Mouse (Mus musculus) frontal cortex, postnatal 10 days (tissue): ENCODE measurements around the gene Mdm2.

ENCODE experiments used
- DNase-seq, 2 experiments: peaks; one replicate each; pipeline ENCODE4 v3.0.0; 2022; ENCODE audit warnings: low spot score in 2 of 2, mixed read lengths in 1 of 2

Mdm2 gene

GRCm38 (mm10) chr10:117670092-117670491 is 40.5 kb downstream of the Mdm2 start:
- no peak for DNase-seq

DNA sequence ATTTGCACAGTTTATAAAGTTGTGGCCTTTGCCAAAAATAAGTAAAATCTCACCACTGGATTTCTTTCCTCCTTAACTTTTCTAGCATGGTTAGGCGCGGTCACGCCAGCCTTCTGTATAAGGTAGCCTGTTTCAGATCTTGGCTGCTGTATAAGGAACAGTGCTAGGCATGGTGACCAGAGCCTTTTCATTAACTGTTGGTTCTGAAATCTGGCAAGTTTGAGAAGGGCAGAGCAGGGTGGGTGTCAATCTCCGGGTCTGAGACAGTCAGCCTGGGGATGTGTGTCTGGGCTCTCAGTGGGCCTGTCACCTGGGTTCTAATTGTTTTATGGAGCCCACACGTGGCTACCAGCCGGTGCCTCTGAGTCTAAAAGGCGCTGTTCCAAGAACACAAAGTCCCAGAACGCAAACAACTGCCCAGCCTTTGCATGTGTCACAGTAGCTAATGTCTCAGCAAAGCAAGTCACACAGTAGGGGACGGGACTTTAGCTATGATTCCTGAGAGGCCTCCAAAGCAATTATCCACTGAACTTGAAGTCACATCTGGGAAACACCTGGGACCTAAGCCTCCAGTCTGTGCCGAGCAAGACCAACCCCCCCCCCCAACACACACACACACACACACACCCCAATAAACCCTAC is 41.0 kb downstream of the Mdm2 start:
- DNase-seq, result no peak

DNA sequence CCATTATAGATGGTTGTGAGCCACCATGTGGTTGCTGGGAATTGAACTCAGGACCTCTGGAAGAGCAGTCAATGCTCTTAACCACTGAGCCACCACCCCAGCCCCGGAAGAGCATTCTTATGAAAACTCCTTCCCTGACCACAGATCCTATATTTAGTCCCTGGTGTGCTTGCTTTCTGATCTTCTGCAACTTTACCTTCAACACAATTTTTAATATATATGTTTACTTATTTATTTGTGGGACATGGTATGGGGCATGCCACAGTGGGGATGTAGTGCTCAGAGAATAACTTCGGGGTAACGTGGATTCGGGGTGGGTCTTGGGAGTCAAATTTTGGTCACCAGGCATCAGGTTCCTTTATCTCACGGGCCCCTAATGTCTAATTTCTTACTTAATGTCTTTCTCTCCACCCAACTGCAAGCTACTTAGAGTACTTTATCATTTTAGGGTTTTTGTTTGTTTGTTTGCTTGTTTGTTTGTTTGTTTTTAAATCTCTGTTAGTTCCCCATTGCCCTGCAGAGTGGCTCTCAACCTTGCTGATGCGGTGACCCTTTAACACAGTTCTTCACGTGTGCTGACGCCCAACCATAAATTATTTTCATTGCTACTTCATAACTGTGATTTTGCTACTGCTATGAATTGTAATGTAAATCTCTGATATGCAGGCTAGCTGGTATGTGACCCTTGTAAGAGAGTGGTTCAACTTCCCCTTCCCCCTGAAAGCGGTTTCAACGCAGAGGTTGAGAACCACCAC is 41.8 kb downstream of the Mdm2 start:
- DNase-seq, result no peak

DNA sequence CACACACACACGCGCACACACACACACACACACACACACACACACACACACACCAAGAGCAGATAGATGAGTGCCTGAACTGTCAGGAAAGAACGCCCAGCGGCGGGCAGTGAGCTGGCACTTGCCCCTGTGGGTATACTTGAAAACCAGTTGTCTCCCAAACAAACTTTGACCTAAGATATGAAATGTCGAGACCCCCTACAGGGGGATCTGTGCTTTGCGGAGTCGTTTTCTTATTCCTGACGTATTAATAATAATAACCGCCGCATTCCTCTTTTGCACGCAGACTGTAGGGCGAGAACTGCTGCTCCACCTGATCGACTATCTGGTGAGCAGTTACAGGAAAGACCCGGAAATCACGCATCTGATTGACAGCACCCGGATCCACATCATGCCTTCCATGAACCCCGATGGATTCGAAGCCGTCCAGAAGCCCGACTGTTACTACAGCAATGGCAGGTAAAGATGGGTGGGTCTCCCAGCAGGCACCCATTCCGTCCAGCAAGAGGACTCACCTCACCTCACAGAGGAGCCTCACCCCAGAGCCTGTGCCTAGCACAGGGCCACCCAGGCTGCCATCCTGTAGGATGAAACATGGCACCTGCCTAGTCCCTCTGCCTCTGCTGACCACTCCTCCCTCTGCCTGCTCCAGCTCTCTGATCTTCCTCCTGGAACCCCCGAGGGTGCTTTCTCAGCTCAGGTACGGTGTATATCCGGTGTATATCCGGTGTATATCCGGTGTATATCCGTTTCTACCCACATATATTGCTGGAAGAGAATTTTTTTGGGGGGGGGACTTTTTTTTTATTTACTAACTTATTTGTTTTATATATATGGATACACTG is 42.7 kb downstream of the Mdm2 start:
- DNase-seq, result no peak

- DNase-seq, result no peak
These were observed 43.5 kb downstream of the Mdm2 start for GRCm38 (mm10) chr10:117666947-117667630.

DNA sequence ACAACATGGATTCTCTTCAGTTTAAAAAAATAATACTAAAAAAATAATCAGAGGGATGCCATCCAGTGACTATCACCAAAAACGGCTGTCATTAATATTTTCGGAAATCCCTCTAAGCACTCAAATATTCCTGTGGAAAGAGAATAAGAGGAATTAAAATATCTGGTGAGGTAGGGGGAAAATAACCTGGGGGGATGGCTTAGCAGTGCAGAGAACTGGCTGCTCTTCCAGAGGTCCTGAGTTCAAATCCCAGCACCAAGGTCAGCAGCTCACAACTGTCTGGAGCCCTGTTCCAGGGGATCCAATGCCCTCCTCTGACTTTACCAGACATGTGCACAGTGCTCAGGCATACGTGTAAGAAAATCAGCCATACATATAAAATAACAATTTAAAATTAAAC is 44.2 kb downstream of the Mdm2 start:
- no peak for DNase-seq

DNA sequence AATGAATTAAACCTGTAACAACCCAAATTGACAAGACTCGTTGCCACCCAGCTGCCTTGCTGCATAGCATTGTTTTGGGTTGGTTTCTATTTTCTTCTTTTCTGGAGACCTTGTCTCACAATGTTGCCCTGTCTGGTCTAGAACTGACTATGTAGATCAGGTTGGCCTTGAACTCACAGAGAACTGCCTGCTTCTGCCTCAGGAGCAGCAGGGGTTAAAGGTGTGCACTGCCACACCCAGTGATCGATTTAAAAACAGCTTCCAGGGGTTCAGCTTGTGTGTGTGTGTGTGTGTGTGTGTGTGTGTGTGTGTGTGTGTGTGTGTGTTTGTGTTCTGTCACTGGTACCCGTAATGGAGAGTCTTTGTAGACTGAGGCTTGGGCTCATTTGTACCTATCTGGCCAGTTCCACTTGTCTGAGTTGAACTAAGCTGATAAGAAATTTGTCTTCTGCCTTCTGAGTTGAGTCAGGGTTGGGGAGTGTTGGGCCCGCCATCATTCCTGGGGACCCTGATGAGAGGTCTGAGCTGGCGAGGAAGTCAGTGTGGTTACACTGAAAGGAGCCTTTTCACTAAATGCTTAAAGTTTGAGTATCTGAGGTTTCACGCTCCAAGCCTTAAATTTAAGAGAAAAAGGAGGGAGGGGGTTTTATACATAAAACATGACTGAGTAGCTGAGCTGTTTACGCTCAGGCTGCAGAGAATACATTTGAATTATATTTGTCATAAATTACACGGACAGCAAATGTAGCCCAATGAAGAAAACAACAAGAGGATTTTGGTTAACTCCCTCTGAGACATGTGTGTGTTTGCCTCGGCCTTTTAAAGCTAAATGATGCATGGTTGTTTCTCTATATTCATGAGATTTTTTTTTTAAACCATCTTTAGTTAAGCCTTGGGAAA is 44.9 kb downstream of the Mdm2 start:
- DNase-seq, result no peak

- DNase-seq, result no peak
These were observed 45.7 kb downstream of the Mdm2 start for GRCm38 (mm10) chr10:117664926-117665209.

DNA sequence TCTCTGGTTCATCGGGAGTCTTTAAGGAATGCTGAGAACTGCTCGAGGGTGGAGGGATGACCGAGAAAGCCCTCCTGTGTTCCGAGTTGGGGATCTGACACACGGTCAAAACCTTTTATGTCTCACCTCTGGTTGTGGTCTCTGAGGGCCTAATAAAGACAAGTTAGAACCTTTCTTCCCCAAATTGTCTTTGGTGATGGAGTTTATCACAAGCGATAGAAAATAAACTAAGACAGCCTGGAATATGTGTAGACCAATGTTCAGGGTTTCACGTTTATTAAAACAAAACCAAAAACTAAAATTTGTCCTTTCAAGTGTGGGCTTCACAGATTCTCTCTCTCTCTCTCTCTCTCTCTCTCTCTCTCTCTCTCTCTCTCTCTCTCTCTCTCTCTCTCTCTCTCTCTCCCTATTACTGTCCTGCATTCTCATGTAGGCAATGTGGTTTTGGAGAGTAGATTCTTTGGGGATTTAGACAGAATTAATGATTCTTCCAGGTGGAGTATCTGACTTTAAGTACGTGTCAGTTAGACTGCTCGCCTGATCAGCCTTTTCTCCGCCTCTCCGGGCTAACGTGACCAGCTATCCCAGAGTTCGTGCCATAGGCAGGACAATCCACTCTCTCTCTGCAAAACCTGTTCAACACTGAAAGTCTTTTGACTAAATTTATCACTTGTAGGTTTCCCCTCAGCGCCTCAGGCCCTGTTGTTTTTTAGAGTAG is 46.2 kb downstream of the Mdm2 start:
- DNase-seq, result no peak

DNA sequence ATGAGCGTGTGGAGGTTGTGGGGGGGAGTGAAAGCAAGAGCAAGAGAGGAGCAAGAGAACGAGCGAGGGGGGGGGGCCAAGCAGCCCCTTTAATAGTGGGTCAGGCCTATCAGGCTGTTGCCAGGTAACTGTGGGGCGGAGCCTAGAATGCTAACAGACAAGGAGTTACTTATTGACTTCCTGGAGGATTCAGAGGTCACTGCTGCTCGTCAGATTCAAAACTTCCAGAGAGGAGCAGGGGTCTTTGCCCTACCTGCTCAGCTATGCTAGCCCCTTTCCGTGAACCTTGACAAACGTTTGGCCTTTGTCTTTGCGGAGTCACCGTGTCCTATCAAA is 46.7 kb downstream of the Mdm2 start:
- DNase-seq, result no peak

GRCm38 (mm10) chr10:117663056-117663864 is 47.3 kb downstream of the Mdm2 start:
- DNase-seq, result no peak

DNA sequence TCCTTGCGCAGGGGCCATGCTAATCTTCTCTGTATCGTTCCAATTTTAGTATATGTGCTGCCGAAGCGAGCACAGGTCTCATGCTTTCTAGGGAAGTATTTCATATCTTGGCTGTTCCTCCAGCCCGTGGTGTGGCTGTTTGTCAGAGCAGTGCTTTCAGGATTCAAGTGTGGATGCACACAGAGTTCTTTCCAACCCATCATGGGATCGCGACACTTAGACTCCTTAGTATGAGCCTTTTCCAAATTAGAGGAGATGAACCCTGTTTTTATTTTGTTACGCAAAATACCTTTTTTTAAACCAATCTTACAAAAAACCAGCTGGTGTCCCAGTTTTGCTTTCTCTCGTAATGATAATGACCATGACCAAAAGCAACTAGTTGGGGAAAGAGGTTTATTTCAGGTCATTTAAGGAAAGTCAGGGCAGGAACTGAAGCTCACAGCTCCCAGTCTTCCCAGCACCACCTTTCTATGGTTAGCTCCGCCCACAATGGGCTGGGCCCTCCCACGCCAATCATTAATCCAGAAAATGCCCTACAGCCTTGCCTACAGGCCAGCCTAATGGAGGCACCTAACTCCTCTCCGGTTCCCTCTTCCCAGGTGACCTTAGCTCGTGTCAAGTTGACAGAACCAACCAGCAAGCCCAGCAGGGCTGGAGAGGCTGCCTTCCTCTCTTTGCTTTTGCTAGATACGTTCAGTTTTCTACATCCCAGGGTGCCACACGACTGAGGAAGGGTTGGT is 48.1 kb downstream of the Mdm2 start:
- no peak for DNase-seq

DNA sequence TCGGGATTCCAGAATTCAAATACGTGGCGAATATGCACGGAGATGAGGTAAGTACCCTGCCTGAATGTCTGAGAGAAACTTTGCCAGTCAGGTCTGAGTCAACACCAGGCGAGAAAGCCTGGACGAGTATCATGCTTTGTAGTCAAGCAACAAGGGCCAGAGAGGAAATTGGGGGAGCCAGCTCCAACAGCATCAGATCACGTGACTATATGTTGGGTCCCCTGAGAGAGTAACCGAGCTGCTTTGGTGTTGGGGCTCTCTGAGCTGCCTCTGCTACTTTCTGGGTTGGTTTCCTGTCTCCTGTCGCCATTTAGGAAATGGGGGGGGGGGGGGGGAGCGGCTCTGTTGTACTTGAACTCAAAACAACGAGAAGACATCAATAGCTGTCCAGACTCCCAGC is 50.7 kb downstream of the Mdm2 start:
- DNase-seq, result no peak

DNA sequence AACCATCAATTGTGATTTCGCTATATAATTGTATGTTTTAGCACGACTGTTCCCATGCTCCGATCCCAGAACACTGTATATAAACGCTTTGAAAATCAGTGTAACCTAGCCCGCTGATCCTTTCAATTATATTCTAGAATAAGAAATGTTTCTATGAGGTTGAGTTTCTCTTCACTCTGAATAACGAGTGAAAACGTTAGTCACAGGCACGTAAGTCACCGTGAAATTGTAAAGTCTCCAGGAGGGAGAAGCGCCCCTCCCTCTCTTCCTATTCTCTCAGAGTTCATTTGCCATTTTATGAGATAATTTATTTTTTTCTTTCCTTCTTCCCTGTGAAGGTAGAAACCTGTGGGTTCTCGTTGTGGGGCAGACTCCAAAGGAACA is 51.1 kb downstream of the Mdm2 start:
- no peak for DNase-seq

- DNase-seq, result no peak
These were observed 51.8 kb downstream of the Mdm2 start for GRCm38 (mm10) chr10:117658522-117659429.

DNA sequence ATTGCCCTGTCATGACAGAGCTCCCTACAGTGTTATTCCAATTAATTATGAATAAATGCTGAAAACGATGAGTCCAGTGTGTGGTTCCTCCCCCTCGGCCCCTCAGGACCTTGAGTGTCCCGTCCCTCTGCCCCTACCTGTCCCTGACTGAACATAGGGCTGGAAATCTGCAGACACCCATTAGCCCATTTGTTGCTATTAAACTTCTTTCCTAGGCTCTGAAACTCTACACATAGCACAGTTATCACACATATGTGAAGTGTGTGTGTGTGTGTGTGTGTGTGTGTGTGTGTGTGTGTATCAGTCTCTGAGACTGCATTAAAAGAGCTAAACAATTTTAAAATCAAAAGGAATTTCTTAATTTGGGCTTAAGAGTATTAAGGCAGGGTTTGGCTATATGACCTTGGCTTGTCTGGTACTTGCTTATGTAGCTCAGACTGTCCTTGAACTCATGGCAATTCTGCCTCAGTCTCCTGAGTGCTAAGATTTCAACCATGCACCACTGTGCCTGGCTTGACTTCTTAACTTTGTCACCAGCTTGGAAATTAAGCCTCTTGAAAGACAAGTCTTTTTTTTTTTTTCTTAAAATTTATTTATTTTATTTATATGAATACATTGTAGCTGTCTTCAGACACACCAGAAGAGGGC is 52.8 kb downstream of the Mdm2 start:
- no peak for DNase-seq

GRCm38 (mm10) chr10:117656985-117657658 is 53.4 kb downstream of the Mdm2 start:
- no peak for DNase-seq
